Mouse (Mus musculus): ENCODE measurements around the gene Zfp160. TPM values are rescaled to one million over a fixed set of nuclear protein-coding genes. Genes with fewer than 3 reads are reported as not detected.
"Not testable (repeated sequence)": the region's sequence is repeated elsewhere in the genome, so short reads cannot be mapped to it uniquely, and the experiment has no call there.

Gene Zfp160
- polyA plus RNA-seq, 2 experiments = 4.5 TPM

DNA sequence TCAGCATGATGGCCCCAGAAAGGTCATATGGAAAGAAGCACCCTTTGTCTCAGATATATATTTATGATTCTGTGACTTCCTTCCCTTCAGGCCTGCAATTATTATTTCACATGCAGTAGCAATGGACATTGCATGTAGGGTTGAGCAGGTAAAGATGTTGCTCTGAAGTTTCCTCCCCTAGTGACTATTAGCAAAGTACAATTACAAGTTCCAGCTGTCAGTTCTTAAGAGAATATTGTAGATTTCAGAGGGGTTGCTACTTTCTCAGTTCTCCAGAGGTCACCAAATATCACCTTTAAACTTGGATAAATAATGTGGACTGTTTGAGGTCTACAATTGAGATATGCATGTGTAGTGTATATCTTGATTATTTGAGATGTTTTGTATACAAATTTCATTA is 12.3 kb upstream of the Zfp160 start, which contains the start of gene Vmn1r233:
TSS of gene Vmn1r233 (minus strand) at position 101 of the 400 bp plus-strand sequence.
- H3K9ac ChIP-seq (replicated peaks) = no peak within 1 kb of the TSS
- H3K36me3 ChIP-seq (replicated peaks; ENCODE audit: control insufficient read depth, insufficient read depth, low read depth) = no peaks in the 10 kb centered on the region
- H3K4me1 ChIP-seq (replicated peaks; ENCODE audit: control insufficient read depth in 2 of 2, insufficient read depth in 2 of 2, low read length in 1 of 2) = no peaks in the 10 kb centered on the region
- H3K27me3 ChIP-seq (ENCODE audit: control insufficient read depth, insufficient read depth, low read length) = no peaks in the 10 kb centered on the region
- no peak within 1 kb of the TSS for H3K4me2 ChIP-seq (ENCODE audit: low read depth)
- no peak within 1 kb of the TSS for H3K27ac ChIP-seq
- H3K4me3 ChIP-seq (ENCODE audit: insufficient read depth in 1 of 2, low read depth in 2 of 2, low read length in 2 of 2) = no peak within 1 kb of the TSS
- no peak for DNase-seq (ENCODE audit: low read depth in 3 of 3, low spot score in 3 of 3)
- TF ChIP-seq CTCF (IDR thresholded peaks at IDR 0.05; ENCODE audit: low read depth) (no peak), EP300 (IDR thresholded peaks at IDR 0.05; ENCODE audit: low read depth) (no peak)
- no peak for ATAC-seq (ENCODE audit: insufficient read depth)
- H3K9me3 ChIP-seq (ENCODE audit: control insufficient read depth, low read length) = no peaks in the 10 kb centered on the region

DNA sequence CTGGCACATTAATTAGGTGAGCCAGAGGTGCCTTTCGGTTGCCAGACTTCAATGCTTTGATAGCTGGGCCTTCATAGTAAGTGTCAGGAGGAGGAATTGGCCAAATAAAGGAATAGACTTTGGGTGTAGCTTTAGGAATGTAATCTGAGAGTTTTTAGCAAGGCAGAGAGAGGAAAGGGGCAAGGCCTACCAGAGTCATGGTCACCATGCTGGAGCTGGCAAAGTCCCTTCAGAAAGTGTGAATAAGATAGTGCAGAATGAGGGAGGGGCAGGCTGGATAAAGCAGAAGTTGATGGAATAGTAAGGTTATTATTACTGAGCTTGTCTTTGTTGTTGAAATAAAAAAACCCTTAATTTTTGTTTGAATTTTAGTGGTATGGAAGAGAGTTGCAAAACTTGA is 1.0 kb downstream of the Zfp160 start:
- TF ChIP-seq EP300 (IDR thresholded peaks at IDR 0.05; ENCODE audit: low read depth) (no peak), CTCF (IDR thresholded peaks at IDR 0.05; ENCODE audit: low read depth) (no peak)
- WGBS (ENCODE audit: insufficient replicate concordance) = 36% methylated on average over 1 of the region's 1 CpGs
- peaks cover 9% of the 10 kb centered on the region for H3K36me3 ChIP-seq (replicated peaks; ENCODE audit: control insufficient read depth, insufficient read depth, low read depth)
- H3K9ac ChIP-seq (replicated peaks) = peak overlapping the region; percentile 89
- peak in 1 of 3 experiments; percentile 4 for DNase-seq (ENCODE audit: low read depth in 3 of 3, low spot score in 3 of 3)
- H3K27ac ChIP-seq = 0 out of 2 replicates have a peak overlapping the region, but pooled peaks have one; percentile 55
- H3K4me3 ChIP-seq (ENCODE audit: insufficient read depth in 1 of 2, low read depth in 2 of 2, low read length in 2 of 2) = peak overlapping the region; percentile 75 to 84
- peaks cover 5 to 12% of the 10 kb centered on the region in 2 experiments; a peak in 3 of 4 replicates for H3K4me1 ChIP-seq (replicated peaks; ENCODE audit: control insufficient read depth in 2 of 2, insufficient read depth in 2 of 2, low read length in 1 of 2)
- H3K4me2 ChIP-seq (ENCODE audit: low read depth) = peak overlapping the region; percentile 76
- no peak for ATAC-seq (ENCODE audit: insufficient read depth)
- H3K27me3 ChIP-seq (ENCODE audit: control insufficient read depth, insufficient read depth, low read length) = no peaks in the 10 kb centered on the region
- H3K9me3 ChIP-seq (ENCODE audit: control insufficient read depth, low read length) = no peaks in the 10 kb centered on the region

DNA sequence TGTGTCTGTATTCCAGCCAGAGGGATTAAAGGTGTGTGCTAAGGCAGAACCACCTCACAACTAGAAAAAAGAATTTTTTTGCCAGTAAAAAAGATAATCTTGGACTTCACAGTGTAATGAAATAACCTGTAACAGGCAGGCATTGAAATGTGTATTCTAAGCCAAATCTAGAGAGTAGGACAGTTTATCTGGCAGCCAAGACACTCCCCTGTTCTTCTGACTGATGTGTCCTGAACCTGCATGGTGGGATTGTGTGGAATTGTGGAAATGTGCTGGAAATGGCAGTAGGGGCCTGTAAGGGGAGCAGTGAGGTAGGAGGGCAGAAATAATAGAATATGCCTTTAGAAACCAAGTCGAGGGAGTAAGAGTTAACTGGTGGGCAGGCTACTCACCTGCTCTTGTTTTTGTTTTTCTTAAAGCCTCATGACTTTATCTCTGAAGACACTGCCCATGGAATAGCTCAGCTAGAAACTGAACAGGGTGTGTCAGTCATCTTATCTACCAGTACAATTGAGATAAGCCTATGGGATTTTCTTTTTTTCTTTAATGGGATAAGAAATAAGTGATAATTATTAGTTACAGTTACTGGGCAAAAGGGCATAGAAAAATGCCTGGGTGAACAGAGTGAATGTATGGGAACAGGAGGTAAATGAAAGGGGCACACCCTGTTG is 9.8 kb downstream of the Zfp160 start:
- peaks cover 10 to 16% of the 10 kb centered on the region in 2 experiments for H3K4me1 ChIP-seq (replicated peaks; ENCODE audit: control insufficient read depth in 2 of 2, insufficient read depth in 2 of 2, low read length in 1 of 2)
- H3K36me3 ChIP-seq (replicated peaks; ENCODE audit: control insufficient read depth, insufficient read depth, low read depth) = peaks cover 22% of the 10 kb centered on the region
- DNase-seq (ENCODE audit: low read depth in 3 of 3, low spot score in 3 of 3) (peak in 2 of 3 experiments; percentile 11 to 17), ATAC-seq (ENCODE audit: insufficient read depth) (peak; percentile 80)
- H3K4me2 ChIP-seq (ENCODE audit: low read depth) = peak overlapping the region; percentile 28
- H3K9me3 ChIP-seq (ENCODE audit: control insufficient read depth, low read length) = no peaks in the 10 kb centered on the region
- WGBS (ENCODE audit: insufficient replicate concordance) = 17% methylated on average over 1 of the region's 1 CpGs
- H3K9ac ChIP-seq (replicated peaks) = no peak overlapping the region
- H3K27ac ChIP-seq = peak overlapping the region; percentile 4
- no peaks in the 10 kb centered on the region for H3K27me3 ChIP-seq (ENCODE audit: control insufficient read depth, insufficient read depth, low read length)
- TF ChIP-seq CTCF (IDR thresholded peaks at IDR 0.05; ENCODE audit: low read depth) (no peak), EP300 (IDR thresholded peaks at IDR 0.05; ENCODE audit: low read depth) (peak; percentile 48; the same call in 1 of the 2 replicates)
- no peak overlapping the region for H3K4me3 ChIP-seq (ENCODE audit: insufficient read depth in 1 of 2, low read depth in 2 of 2, low read length in 2 of 2)

DNA sequence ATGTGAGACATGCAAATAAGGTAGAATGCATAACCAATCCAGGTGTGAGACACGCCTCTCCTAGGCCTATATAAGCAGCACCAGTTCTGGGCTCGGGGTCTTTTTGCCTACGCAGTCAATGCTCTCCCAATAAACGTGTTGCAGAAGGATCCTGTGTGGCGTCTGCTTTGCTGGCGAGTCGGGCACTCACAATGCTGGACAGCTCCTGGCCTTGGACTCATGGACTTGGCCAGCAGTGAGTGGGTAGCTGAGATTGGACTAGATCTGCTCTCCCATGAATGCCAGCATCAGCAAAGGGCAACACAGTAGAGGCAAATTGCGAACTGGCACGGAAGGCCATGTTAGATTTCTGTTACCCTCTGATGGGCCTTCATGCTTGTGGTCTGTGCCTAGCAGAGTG is 39.3 kb downstream of the Zfp160 start:
- not testable (repeated sequence) for H3K9me3 ChIP-seq (ENCODE audit: control insufficient read depth, low read length); H3K4me1 ChIP-seq (replicated peaks; ENCODE audit: control insufficient read depth in 2 of 2, insufficient read depth in 2 of 2, low read length in 1 of 2); H3K4me3 ChIP-seq (ENCODE audit: insufficient read depth in 1 of 2, low read depth in 2 of 2, low read length in 2 of 2); H3K4me2 ChIP-seq (ENCODE audit: low read depth); H3K27ac ChIP-seq; H3K9ac ChIP-seq (replicated peaks); ATAC-seq (ENCODE audit: insufficient read depth); DNase-seq (ENCODE audit: low read depth in 3 of 3, low spot score in 3 of 3); H3K27me3 ChIP-seq (ENCODE audit: control insufficient read depth, insufficient read depth, low read length); H3K36me3 ChIP-seq (replicated peaks; ENCODE audit: control insufficient read depth, insufficient read depth, low read depth)
- 67% methylated on average over 9 of the region's 9 CpGs for WGBS (ENCODE audit: insufficient replicate concordance)

DNA sequence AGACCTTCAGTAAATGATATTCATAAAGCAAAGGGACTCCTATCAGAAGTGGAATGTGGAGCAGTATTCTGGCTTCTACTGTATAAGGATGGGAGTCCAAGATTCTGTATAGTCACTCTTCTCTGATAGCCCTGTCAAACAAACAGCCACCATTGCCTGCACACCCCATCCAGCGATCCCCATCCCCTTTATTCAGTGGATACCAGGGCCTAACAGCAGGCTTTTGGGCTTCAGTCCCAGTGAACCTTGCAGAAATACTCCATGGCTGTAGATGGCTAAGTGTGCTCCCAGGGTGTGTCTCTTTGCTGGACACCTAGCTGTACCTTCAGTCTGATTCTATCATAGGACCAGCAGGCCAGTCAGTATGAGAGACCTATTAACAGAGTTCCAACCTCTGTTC is 42.2 kb downstream of the Zfp160 start:
- ATAC-seq (ENCODE audit: insufficient read depth) = no peak
- no peak overlapping the region for H3K4me3 ChIP-seq (ENCODE audit: insufficient read depth in 1 of 2, low read depth in 2 of 2, low read length in 2 of 2)
- H3K27ac ChIP-seq = no peak overlapping the region
- no peak overlapping the region for H3K9ac ChIP-seq (replicated peaks)
- H3K27me3 ChIP-seq (ENCODE audit: control insufficient read depth, insufficient read depth, low read length) = no peaks in the 10 kb centered on the region
- DNase-seq (ENCODE audit: low read depth in 3 of 3, low spot score in 3 of 3) = no peak
- no peaks in the 10 kb centered on the region for H3K36me3 ChIP-seq (replicated peaks; ENCODE audit: control insufficient read depth, insufficient read depth, low read depth)
- no peak overlapping the region for H3K4me2 ChIP-seq (ENCODE audit: low read depth)
- TF ChIP-seq EP300 (IDR thresholded peaks at IDR 0.05; ENCODE audit: low read depth) (no peak), CTCF (IDR thresholded peaks at IDR 0.05; ENCODE audit: low read depth) (no peak)
- H3K4me1 ChIP-seq (replicated peaks; ENCODE audit: control insufficient read depth in 2 of 2, insufficient read depth in 2 of 2, low read length in 1 of 2) = no peaks in the 10 kb centered on the region
- 42% methylated on average over 1 of the region's 1 CpGs for WGBS (ENCODE audit: insufficient replicate concordance)
- H3K9me3 ChIP-seq (ENCODE audit: control insufficient read depth, low read length) = no peaks in the 10 kb centered on the region

DNA sequence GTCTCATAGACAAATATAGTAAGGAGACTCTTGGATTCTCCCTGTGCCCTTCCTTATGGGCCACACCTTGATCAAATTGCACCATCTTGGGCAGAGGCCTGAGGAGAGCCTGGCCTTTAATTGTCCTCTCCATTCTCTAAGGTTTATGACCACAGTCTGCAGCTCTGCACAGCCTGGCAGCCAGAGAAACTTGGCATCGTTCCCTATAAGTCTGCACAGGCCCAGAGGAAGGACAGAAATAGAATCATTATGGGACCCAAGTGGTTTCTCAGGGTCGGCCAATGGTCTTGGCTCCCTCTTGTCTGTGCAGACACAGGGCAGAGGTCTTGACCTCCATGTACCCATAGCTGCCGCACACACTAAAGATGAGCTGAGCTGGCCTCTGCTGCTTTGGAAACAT is 42.6 kb downstream of the Zfp160 start:
- not testable (repeated sequence) for H3K9ac ChIP-seq (replicated peaks); H3K4me1 ChIP-seq (replicated peaks; ENCODE audit: control insufficient read depth in 2 of 2, insufficient read depth in 2 of 2, low read length in 1 of 2); H3K36me3 ChIP-seq (replicated peaks; ENCODE audit: control insufficient read depth, insufficient read depth, low read depth); H3K4me3 ChIP-seq (ENCODE audit: insufficient read depth in 1 of 2, low read depth in 2 of 2, low read length in 2 of 2); H3K27me3 ChIP-seq (ENCODE audit: control insufficient read depth, insufficient read depth, low read length); DNase-seq (ENCODE audit: low read depth in 3 of 3, low spot score in 3 of 3); H3K9me3 ChIP-seq (ENCODE audit: control insufficient read depth, low read length); H3K4me2 ChIP-seq (ENCODE audit: low read depth); H3K27ac ChIP-seq; ATAC-seq (ENCODE audit: insufficient read depth)
- no CpG with 5 or more reads among the region's 3 CpGs for WGBS (ENCODE audit: insufficient replicate concordance)

DNA sequence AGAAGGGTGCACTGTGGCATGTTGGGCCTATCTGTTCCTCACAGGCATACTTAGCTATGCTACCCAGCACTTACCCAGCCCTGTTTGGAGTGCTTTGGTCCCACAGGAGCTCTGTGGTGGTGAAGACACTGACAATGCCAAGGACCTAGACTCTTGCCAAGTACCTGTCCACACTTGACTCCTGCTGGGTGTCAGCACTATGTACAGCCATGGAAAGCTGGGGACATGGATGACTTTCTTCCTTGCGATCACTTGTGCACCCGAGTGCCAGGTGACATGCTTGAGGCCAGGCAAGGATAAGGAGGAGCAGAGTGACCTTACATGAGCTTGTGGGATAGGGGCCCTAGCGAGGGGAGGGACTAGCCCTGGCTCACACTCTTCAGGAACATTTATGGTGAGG is 43.2 kb downstream of the Zfp160 start:
- WGBS (ENCODE audit: insufficient replicate concordance) = 55% methylated on average over 3 of the region's 3 CpGs
- H3K4me3 ChIP-seq (ENCODE audit: insufficient read depth in 1 of 2, low read depth in 2 of 2, low read length in 2 of 2); H3K27ac ChIP-seq; H3K27me3 ChIP-seq (ENCODE audit: control insufficient read depth, insufficient read depth, low read length); H3K4me2 ChIP-seq (ENCODE audit: low read depth); H3K36me3 ChIP-seq (replicated peaks; ENCODE audit: control insufficient read depth, insufficient read depth, low read depth); H3K9ac ChIP-seq (replicated peaks); H3K9me3 ChIP-seq (ENCODE audit: control insufficient read depth, low read length); H3K4me1 ChIP-seq (replicated peaks; ENCODE audit: control insufficient read depth in 2 of 2, insufficient read depth in 2 of 2, low read length in 1 of 2); ATAC-seq (ENCODE audit: insufficient read depth); DNase-seq (ENCODE audit: low read depth in 3 of 3, low spot score in 3 of 3): not testable (repeated sequence)
